Mouse (Mus musculus) forebrain, embryonic 12.5 days (tissue): ENCODE measurements around the gene Polg. TPM values are rescaled to one million over a fixed set of nuclear protein-coding genes. Genes with fewer than 3 reads are reported as not detected.
A peak's percentile ranks its signal among the peaks of the same experiment; 100 is the strongest.

Experiments used
- ATAC-seq: fragments of 200-750 bp; cut with Nextera tagmentation; 2 replicates; pipeline ENCODE4 v1.8.0; 2017; ENCODE audit warnings: moderate TSS enrichment; ENCODE audit not compliant: low FRiP score
- H3K27ac ChIP-seq: fragments of 300-500 bp; sonication (generic); 2 replicates; pipeline ENCODE4 v1.5.1; 2016; ENCODE audit warnings: mild to moderate bottlenecking
- H3K27me3 ChIP-seq: fragments of 300-500 bp; sonication (generic); 2 replicates; pipeline ENCODE4 v1.6.1; 2016; ENCODE audit warnings: mild to moderate bottlenecking
- H3K36me3 ChIP-seq: fragments of 300-500 bp; sonication (generic); replicated peaks from 2 replicates; pipeline ENCODE4 v1.6.1; 2016; ENCODE audit warnings: mild to moderate bottlenecking
- H3K4me1 ChIP-seq: fragments of 300-500 bp; sonication (generic); 2 replicates; pipeline ENCODE4 v1.6.1; 2016
- H3K4me2 ChIP-seq: fragments of 300-500 bp; sonication (generic); 2 replicates; pipeline ENCODE4 v1.6.1; 2016; ENCODE audit warnings: mild to moderate bottlenecking, moderate library complexity
- H3K4me3 ChIP-seq: fragments of 300-500 bp; sonication (generic); replicated peaks from 2 replicates; pipeline ENCODE4 v1.5.1; 2016; ENCODE audit warnings: mild to moderate bottlenecking
- H3K9ac ChIP-seq: fragments of 300-500 bp; sonication (generic); 2 replicates; pipeline ENCODE4 v1.6.1; 2016; ENCODE audit warnings: mild to moderate bottlenecking
- H3K9me3 ChIP-seq: fragments of 300-500 bp; sonication (generic); 2 replicates; pipeline ENCODE4 v1.6.1; 2016
- WGBS: fragments of 180-500 bp; shearing (Covaris S2); methylation state at CpG from one replicate; pipeline ENCODE4 v1.1.7; 2016; 5-methylcytosine and 5-hydroxymethylcytosine counted together
- polyA plus RNA-seq: library from polyadenylated mRNA; unstranded; fragments of >200 nt; fragmentation: Nextera tagmentation; extraction: Ambion mirVana; gene quantifications from 2 replicates; pipeline ENCODE4 v1.2.1, GENCODE M21; 2016

The Polg gene
- polyA plus RNA-seq, 1 experiment from 2014 or later, result 41.7 TPM

DNA sequence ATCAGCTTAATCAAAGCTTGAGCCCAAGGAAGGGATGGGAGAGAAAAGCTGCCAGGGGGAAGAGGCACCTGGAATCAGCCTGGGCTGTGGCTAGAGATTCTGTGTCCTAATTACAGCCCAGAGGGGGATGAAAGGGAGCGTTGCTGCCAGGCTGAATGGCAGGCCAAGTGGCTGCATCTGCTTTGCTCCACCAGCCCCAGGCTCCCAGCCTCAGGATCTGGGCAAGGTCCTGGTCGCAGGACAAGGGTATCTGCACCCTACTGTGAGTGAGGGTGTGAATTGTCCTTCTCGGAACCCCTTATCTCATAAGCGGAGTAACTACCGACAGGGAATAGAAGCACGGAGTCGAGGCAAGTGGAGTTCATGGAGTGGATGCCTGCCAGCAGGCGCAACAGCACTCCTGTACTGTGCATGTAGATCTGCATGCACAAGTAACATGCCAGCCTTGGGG, 35.4 kb upstream of the Polg start:
- no peak for ATAC-seq
- Histone ChIP-seq H3K27ac (peak overlapping the region; percentile 100), H3K36me3 (peaks cover 22% of the 10 kb centered on the region), H3K4me2 (peak overlapping the region; percentile 94), H3K4me3 (peak overlapping the region; percentile 95), H3K4me1 (peaks cover 63% of the 10 kb centered on the region), H3K9ac (peak overlapping the region; percentile 100), H3K27me3 (peaks cover 58% of the 10 kb centered on the region; the same call in 1 of the 2 replicates), H3K9me3 (no peaks in the 10 kb centered on the region)
- WGBS, result 2% methylated on average over 8 of the region's 8 CpGs

DNA sequence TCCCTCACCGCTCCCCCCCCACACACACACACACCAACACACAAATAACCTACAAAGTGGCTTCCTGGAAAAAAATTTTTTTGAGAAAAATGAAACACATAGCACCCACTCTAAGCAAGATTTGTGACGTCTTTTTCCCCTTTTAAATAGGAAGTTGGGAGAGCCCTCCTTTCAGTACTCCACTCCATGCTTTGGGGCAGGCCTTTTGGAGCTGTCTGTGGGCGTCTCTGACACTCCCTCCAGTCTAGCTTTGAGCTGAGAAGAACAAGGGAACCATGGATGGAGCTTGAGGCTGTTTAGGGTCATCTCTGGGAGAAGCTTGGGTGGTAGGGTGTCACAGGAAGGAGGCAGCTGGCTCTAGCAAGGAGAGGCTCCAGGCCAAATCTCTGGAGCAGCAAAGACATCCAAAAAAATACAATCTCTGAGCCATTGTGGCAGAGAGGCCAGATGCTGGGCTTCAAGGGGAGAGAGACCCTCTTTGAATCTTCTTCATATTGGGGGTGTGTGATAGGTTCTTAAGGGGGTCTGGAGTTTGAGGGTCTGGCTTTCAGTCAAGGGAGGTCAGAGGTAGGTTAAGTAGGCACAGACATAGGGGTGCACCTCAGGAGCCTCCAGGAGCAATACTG, 34.6 kb upstream of the Polg start:
- Histone ChIP-seq H3K36me3 (peaks cover 20% of the 10 kb centered on the region), H3K27me3 (peaks cover 56% of the 10 kb centered on the region; the same call in 1 of the 2 replicates), H3K4me3 (peak overlapping the region; percentile 95), H3K27ac (peak overlapping the region; percentile 100), H3K9ac (peak overlapping the region; percentile 100), H3K4me2 (peak overlapping the region; percentile 94), H3K4me1 (peaks cover 67% of the 10 kb centered on the region), H3K9me3 (no peaks in the 10 kb centered on the region)
- 0% methylated on average over 3 of the region's 3 CpGs for WGBS
- ATAC-seq, result no peak

DNA sequence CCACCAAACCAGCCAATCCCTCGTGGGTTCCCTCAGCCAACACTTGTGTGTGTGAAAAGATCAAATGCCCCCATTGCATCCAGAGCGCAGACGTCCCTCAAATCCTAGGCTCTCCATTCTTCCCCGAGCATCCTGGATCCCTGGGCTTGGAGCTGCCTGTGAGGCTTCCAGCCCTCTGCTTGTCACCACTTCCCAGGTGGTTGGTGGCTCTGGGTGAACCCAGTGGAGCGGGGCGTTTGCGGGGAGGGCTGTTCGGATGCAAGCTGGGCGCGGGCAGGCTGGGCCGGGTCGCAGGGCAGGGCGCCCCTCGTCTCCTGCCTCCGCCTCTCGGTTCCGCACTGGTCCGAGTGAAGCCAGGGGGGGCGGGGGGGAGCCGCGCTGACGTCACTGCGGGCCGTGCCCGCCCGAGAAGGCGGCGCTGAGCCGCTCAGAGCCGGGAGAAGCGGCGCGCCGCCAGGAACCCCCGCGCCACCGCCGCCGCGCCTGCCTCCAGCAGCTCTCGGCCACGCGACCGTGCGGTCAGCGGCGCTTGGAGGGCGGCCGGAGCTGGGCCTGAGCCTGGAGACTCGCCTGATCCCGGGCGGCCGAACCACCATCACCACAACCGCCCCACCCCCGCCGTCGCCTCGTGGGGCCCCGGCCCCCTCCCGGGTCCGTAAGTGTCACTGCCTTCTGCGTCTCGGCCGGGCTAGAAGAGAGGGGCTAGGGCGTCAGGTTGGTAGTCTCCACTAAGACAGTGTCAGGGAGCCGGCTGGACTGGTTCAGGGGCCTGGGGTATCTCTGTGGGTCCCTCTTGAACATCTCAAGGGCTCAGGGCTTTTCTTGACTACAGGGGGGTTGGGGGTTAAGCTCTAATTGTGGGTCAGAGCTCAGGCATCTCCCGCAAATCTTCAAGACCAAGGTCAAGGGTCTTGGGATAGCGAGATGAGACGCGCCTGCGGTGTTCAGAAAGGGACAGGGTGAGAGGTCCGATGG, 33.7 kb upstream of the Polg start:
- peak overlapping the region; percentile 94 for H3K4me2 ChIP-seq
- peak overlapping the region; percentile 95 for H3K4me3 ChIP-seq
- peak overlapping the region; percentile 100 for H3K27ac ChIP-seq
- peaks cover 53% of the 10 kb centered on the region; the same call in 1 of the 2 replicates for H3K27me3 ChIP-seq
- WGBS, result under 1% methylated on average over 58 of the region's 72 CpGs
- H3K4me1 ChIP-seq, result peaks cover 71% of the 10 kb centered on the region
- ATAC-seq, result peak; percentile 71
- H3K9me3 ChIP-seq, result no peaks in the 10 kb centered on the region
- peaks cover 20% of the 10 kb centered on the region for H3K36me3 ChIP-seq
- H3K9ac ChIP-seq, result peak overlapping the region; percentile 100

DNA sequence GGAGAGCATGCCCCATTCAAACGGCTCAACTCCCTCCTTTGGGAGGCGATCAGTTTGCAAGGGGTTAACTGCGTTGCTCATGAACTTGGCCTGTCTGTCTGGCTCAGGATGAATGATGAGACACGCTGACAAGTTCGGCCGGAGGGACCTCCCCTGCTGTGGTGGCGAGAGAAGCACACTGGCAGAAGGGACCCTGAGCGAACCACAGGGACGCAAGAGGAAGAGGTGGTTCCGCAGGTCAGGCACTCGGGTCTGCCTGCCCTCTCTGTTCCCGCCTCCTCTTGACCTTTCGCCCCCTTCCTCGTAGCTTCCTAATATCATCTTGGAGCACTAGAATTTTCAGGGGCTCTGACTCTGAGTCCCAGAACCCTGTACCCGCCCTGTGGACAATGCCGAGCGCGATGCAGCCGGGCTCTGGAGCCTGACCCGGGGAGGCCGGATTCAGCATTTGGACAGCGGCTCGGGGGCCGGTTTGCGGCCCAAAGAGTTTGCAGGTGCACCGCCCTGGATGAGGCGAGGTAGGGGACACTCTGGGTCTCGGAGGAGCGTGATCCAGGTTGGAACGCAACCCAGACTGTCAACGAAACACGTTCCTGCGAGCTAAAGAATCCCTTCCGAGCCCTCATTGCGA, 32.9 kb upstream of the Polg start:
- Histone ChIP-seq H3K9ac (peak overlapping the region; percentile 100), H3K4me3 (peak overlapping the region; percentile 95), H3K27ac (peak overlapping the region; percentile 100), H3K9me3 (no peaks in the 10 kb centered on the region), H3K4me2 (peak overlapping the region; percentile 94), H3K4me1 (peaks cover 71% of the 10 kb centered on the region), H3K36me3 (peaks cover 20% of the 10 kb centered on the region), H3K27me3 (peaks cover 52% of the 10 kb centered on the region; the same call in 1 of the 2 replicates)
- peak; percentile 34 for ATAC-seq
- under 1% methylated on average over 34 of the region's 35 CpGs for WGBS

DNA sequence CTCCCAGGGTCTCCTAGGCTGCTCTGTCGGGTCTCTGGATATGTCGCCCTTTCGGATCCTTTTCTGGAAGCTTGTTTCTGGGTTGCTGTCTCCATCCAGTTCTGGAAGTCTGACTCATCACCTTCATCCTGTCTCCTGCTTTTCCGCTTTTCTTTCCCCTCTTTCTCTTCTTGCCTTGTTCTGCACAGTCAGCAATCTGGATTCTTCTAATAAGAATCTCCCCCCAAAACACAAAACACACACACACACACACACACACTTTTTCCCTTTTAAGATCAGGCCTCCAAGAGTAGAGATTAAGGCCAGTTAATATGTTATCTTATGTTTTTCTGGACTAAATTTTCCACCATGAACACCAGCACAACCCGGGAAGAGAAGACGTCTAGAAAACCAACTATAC, 32.2 kb upstream of the Polg start:
- WGBS, result 2% methylated on average over 6 of the region's 6 CpGs

DNA sequence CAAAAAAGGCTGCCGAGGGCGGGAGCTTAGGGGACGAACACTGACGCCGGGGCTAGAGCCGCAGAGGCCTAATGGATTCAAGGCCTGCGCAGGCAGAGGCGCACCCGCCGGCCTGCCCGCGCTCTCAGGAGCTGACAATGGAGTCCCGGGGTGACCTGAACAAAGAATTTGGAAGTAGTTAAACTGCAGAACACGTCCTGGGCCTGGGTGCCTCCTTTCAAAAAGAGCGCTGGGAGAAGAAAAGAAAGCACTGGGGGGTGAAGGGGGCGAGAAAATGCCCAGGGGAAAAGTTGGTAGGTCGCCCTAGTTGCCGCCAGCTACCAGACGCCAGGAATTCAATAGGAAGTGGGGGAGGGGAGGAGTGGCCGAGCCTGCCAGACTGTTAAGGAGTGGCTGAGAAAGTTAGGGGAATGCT, 31.5 kb upstream of the Polg start:
- peak; percentile 47 for ATAC-seq
- no peaks in the 10 kb centered on the region for H3K9me3 ChIP-seq
- H3K27ac ChIP-seq, result peak overlapping the region; percentile 100
- under 1% methylated on average over 20 of the region's 20 CpGs for WGBS
- H3K9ac ChIP-seq, result peak overlapping the region; percentile 100
- H3K4me3 ChIP-seq, result peak overlapping the region; percentile 95
- peaks cover 14% of the 10 kb centered on the region for H3K36me3 ChIP-seq
- H3K4me1 ChIP-seq, result peaks cover 60% of the 10 kb centered on the region
- peak overlapping the region; percentile 94 for H3K4me2 ChIP-seq
- H3K27me3 ChIP-seq, result peaks cover 44% of the 10 kb centered on the region; the same call in 1 of the 2 replicates

More for the DNA sequence above, 32.2 kb upstream of the Polg start:
- peak overlapping the region; percentile 100 for H3K27ac ChIP-seq
- H3K27me3 ChIP-seq, result peaks cover 50% of the 10 kb centered on the region; the same call in 1 of the 2 replicates
- H3K4me2 ChIP-seq, result peak overlapping the region; percentile 94
- peaks cover 65% of the 10 kb centered on the region for H3K4me1 ChIP-seq
- peak overlapping the region; percentile 100 for H3K9ac ChIP-seq
- peaks cover 20% of the 10 kb centered on the region for H3K36me3 ChIP-seq
- no peaks in the 10 kb centered on the region for H3K9me3 ChIP-seq
- peak overlapping the region; percentile 95 for H3K4me3 ChIP-seq
- ATAC-seq, result no peak

DNA sequence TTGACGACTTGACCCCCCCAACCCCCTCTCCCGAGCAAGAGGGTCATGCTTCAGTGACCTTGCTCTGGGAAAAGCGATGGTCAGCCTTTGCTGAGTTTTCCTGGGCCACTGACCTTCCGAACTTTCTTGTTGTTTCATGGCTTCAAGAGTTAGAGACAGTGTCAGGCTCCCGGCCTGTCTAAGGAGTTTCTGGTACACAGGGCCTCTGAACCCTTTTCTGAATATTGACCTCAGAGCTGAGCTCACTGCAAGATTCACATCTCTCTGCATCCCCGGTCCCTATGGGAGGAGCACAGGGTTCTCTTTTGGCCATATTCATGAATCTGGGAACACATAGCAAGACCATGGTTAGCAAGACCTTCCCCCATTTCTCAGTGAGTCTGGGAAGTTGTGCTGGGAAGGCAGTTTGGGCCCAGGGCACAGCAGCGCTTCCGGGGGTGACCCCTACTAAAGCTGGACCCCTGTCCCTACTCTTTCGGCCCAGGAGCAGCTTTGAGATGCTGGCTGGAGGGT, 30.7 kb upstream of the Polg start:
- peak overlapping the region; percentile 100 for H3K27ac ChIP-seq
- peak overlapping the region; percentile 95 for H3K4me3 ChIP-seq
- H3K27me3 ChIP-seq, result peaks cover 37% of the 10 kb centered on the region; the same call in 1 of the 2 replicates
- 3% methylated on average over 9 of the region's 9 CpGs for WGBS
- H3K4me1 ChIP-seq, result peaks cover 51% of the 10 kb centered on the region
- 0 out of 2 replicates have a peak, but pooled peaks cover 6% of the 10 kb centered on the region for H3K36me3 ChIP-seq
- H3K9ac ChIP-seq, result peak overlapping the region; percentile 100
- no peaks in the 10 kb centered on the region for H3K9me3 ChIP-seq
- H3K4me2 ChIP-seq, result peak overlapping the region; percentile 94
- ATAC-seq, result no peak

DNA sequence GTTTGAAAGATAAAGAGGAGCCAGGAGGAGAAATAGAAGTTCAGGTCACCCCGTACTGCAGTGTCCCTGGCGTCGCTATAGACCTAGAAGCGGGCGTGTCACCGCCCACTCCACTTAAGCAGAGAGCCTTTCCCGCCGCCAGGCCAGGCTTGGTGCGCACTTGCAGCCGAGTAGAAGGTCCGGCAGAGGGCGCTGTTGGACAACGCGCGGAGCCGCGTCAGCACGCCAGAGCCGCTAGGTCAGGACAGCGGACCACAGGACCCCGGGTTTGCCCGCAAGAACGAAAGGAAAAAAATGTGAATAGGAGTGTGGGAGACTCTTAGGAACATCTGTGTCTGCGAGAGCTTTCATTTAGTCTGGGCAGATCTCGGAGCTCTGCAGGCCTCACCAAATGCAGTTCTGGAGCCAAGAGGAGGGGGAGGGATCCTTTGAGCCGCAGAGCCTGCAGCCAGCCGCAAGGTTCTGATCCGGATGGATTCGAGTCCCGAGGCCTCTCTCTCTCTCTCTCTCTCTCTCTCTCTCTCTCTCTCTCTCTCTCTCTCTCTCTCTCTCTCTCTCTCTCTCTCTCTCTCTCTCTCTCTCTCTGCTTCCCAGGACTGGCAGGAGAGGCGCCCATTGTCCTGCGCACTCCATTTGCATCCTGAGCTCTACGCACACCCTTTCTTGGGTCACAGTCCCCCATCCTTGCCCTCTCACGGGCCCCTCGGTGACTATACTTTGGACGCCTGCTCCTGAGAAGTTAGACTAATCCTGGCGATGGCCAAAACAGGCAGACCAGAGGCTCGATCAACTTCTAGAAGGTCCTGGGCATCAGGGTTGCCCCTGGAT, 30.0 kb upstream of the Polg start:
- Histone ChIP-seq H3K4me3 (peak overlapping the region; percentile 95), H3K27me3 (peaks cover 31% of the 10 kb centered on the region; the same call in 1 of the 2 replicates), H3K9ac (peak overlapping the region; percentile 100), H3K27ac (peak overlapping the region; percentile 100), H3K9me3 (no peaks in the 10 kb centered on the region), H3K36me3 (0 out of 2 replicates have a peak, but pooled peaks cover under 1% of the 10 kb centered on the region), H3K4me1 (peaks cover 46% of the 10 kb centered on the region), H3K4me2 (peak overlapping the region; percentile 94)
- under 1% methylated on average over 36 of the region's 38 CpGs for WGBS
- ATAC-seq, result peak; percentile 67

DNA sequence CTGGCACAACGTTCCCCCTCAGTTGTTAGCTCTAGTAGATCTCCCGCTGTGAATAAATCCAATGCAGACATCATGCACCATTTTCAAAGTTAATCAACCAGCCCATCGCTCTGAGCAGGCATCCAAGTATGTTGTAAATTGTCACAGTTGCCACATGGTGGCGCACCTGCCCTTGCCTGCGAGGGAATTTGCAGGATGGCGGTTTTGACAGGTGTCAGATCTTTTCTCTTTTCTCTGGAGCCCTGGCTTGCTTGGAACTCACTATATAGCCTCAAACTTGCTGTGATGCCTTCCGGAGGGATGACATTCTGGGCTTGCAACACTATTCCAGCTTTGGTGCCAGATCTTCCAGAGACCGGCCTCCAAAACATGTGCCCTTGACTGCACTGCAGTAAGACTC, 27.8 kb upstream of the Polg start:
- H3K27ac ChIP-seq, result no peak overlapping the region
- no peak for ATAC-seq

DNA sequence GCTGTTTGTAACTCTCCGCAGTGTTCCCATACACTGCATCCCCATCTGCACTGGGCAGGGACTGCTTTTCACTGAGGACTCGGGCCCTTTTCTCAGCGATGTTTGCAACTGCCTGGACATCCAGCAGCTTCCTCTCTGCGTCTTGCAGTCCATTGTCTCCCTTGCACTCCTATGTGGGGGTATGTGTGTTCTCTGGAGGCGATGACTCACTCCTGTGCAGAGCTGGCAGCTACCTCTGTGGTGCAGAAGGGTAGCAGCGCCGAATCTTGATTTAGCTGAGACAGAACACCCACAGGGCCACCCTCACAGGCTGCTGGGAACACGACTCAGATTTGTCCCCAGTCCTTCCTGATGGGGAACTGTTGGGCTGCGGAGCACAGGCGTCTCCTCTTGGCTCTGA, 20.4 kb upstream of the Polg start:
- no peaks in the 10 kb centered on the region for H3K36me3 ChIP-seq
- peaks cover 4% of the 10 kb centered on the region; the same call in 1 of the 2 replicates for H3K27me3 ChIP-seq
- H3K4me3 ChIP-seq, result no peak overlapping the region
- ATAC-seq, result no peak
- no peak overlapping the region for H3K4me2 ChIP-seq
- no peak overlapping the region for H3K27ac ChIP-seq
- H3K9me3 ChIP-seq, result no peaks in the 10 kb centered on the region
- 60% methylated on average over 10 of the region's 10 CpGs for WGBS
- H3K9ac ChIP-seq, result no peak overlapping the region
- no peaks in the 10 kb centered on the region; the same call in 1 of the 2 replicates for H3K4me1 ChIP-seq

More for the DNA sequence above, 27.8 kb upstream of the Polg start:
- Histone ChIP-seq H3K4me3 (no peak overlapping the region), H3K9me3 (no peaks in the 10 kb centered on the region), H3K9ac (no peak overlapping the region), H3K27me3 (peaks cover 14% of the 10 kb centered on the region), H3K4me1 (peaks cover 37% of the 10 kb centered on the region), H3K4me2 (no peak overlapping the region), H3K36me3 (no peaks in the 10 kb centered on the region)
- WGBS, result 7% methylated on average over 8 of the region's 8 CpGs

DNA sequence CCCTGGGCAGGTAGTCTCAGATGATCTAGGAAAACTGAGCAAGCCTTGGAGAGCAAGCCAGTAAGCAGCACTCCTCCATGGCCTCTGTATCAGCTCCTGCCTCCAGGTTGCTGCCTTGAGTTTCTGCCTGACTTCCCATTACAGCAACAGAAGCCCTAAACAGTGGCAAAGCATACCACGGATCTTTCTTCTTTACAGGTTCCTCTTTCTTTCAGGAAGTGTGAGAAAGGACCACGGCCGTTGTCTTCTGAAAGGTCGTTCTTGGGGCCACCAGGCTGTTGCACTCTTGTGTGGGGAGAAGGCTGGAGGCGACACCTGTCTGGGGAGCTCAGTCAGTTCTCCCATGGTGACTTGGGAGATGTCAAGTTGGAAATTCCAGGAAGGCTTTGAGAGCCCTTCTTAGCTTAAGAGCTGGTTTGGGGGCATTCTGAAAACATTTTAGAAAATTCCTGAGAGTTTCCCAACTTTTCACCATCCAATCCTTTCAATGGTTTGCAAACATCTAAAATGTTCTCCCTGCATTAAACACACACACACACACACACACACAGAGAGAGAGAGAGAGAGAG, 8.8 kb upstream of the Polg start:
- ATAC-seq, result no peak
- H3K27me3 ChIP-seq, result no peaks in the 10 kb centered on the region
- no peaks in the 10 kb centered on the region for H3K4me1 ChIP-seq
- no peaks in the 10 kb centered on the region for H3K9me3 ChIP-seq
- H3K4me2 ChIP-seq, result no peak overlapping the region
- WGBS, result 83% methylated on average over 5 of the region's 5 CpGs
- H3K27ac ChIP-seq, result no peak overlapping the region
- H3K9ac ChIP-seq, result no peak overlapping the region
- no peaks in the 10 kb centered on the region for H3K36me3 ChIP-seq
- no peak overlapping the region for H3K4me3 ChIP-seq
